Mouse (Mus musculus): ENCODE results near the gene Zfp112.
A peak's percentile ranks its signal among the peaks of the same experiment; 100 is the strongest.
"Not testable (repeated sequence)": the region's sequence is repeated elsewhere in the genome, so short reads cannot be mapped to it uniquely, and the experiment has no call there.

Zfp112 gene

GRCm38 (mm10) chr7:24112156-24112856, at the start of gene Zfp112:
Gene Zfp112, plus strand, starts transcription at chr7:24112314.
- DNase-seq (ENCODE audit: low spot score in 2 of 2) = no peak

- DNase-seq (ENCODE audit: low spot score in 2 of 2) = not testable (repeated sequence)
Observed at GRCm38 (mm10) chr7:24074424-24074823, 37.7 kb upstream of the Zfp112 start.

- DNase-seq (ENCODE audit: low spot score in 2 of 2) = peak; percentile 88 to 92
Observed at GRCm38 (mm10) chr7:24081634-24082431, 30.3 kb upstream of the Zfp112 start, which contains the start of gene Zfp180. Gene Zfp180, plus strand, starts transcription at chr7:24081924.

GRCm38 (mm10) chr7:24082457-24083235, 29.5 kb upstream of the Zfp112 start:
- DNase-seq (ENCODE audit: low spot score in 2 of 2) = peak in 1 of 2 experiments; percentile 21

GRCm38 (mm10) chr7:24086871-24087270, 25.2 kb upstream of the Zfp112 start:
- DNase-seq (ENCODE audit: low spot score in 2 of 2) = no peak

- DNase-seq (ENCODE audit: low spot score in 2 of 2) = no peak
Observed at GRCm38 (mm10) chr7:24087485-24088125, 24.5 kb upstream of the Zfp112 start.

GRCm38 (mm10) chr7:24104403-24104802, 7.7 kb upstream of the Zfp112 start:
- DNase-seq (ENCODE audit: low spot score in 2 of 2) = no peak

GRCm38 (mm10) chr7:24105144-24105703, 6.9 kb upstream of the Zfp112 start:
- DNase-seq (ENCODE audit: low spot score in 2 of 2) = no peak

GRCm38 (mm10) chr7:24110839-24111238, 1.3 kb upstream of the Zfp112 start:
- no peak for DNase-seq (ENCODE audit: low spot score in 2 of 2)

- DNase-seq (ENCODE audit: low spot score in 2 of 2) = no peak
Observed at GRCm38 (mm10) chr7:24111772-24112155, 350 bp upstream of the Zfp112 start.

- DNase-seq (ENCODE audit: low spot score in 2 of 2) = peak in 1 of 2 experiments; percentile 47
Observed at GRCm38 (mm10) chr7:24113001-24113400, 887 bp downstream of the Zfp112 start.

GRCm38 (mm10) chr7:24116655-24117054, 4.5 kb downstream of the Zfp112 start:
- DNase-seq (ENCODE audit: low spot score in 2 of 2) = no peak

GRCm38 (mm10) chr7:24133425-24133995, 21.4 kb downstream of the Zfp112 start:
- no peak for DNase-seq (ENCODE audit: low spot score in 2 of 2)

GRCm38 (mm10) chr7:24133996-24134828, 22.1 kb downstream of the Zfp112 start, which contains the start of gene Zfp235:
Gene Zfp235, plus strand, starts transcription at chr7:24134169.
- DNase-seq (ENCODE audit: low spot score in 2 of 2) = peak; percentile 63 to 82

- DNase-seq (ENCODE audit: low spot score in 2 of 2) = no peak
Observed at GRCm38 (mm10) chr7:24142566-24142965, 30.5 kb downstream of the Zfp112 start.

GRCm38 (mm10) chr7:24153272-24153671, 41.2 kb downstream of the Zfp112 start:
- DNase-seq (ENCODE audit: low spot score in 2 of 2) = peak in 1 of 2 experiments; percentile 28

GRCm38 (mm10) chr7:24172191-24172590, 60.1 kb downstream of the Zfp112 start:
- no peak for DNase-seq (ENCODE audit: low spot score in 2 of 2)

- peak; percentile 11 to 36 for DNase-seq (ENCODE audit: low spot score in 2 of 2)
Observed at GRCm38 (mm10) chr7:24174618-24175336, 62.7 kb downstream of the Zfp112 start, which contains the start of gene Zfp114. Gene Zfp114, plus strand, starts transcription at chr7:24175060.

GRCm38 (mm10) chr7:24175337-24175711, 63.2 kb downstream of the Zfp112 start:
- no peak for DNase-seq (ENCODE audit: low spot score in 2 of 2)
